Mouse (Mus musculus) adrenal gland (tissue): Measurements from ENCODE around the gene Tspan13.

ENCODE experiments used
- intact Hi-C: fragments of 180-260 bp; cut with DNase I; formaldehyde crosslinking; loops from one replicate; pipeline ENCODE4 v1.15.1; 2025
- long read RNA-seq, 2 experiments: library from polyadenylated mRNA; unstranded; transcript quantifications; one replicate each; pipeline ENCODE4 v2.0.0; 2020; ENCODE audit warnings: borderline replicate concordance in 1 of 2; ENCODE audit not compliant: insufficient replicate concordance in 1 of 2

Tspan13 gene
- long read RNA-seq, experiment 1, transcript Tspan13-201 (6 exons, 1,932 nt) = major isoform, 17 of 18 reads
- long read RNA-seq, experiment 1, partial matches to known transcripts = 0 of 18 reads
- long read RNA-seq, experiment 1, other reads (novel, unspliced or antisense) = 1 of 18 reads
- long read RNA-seq, experiment 2, transcript Tspan13-201 (6 exons, 1,932 nt) = major isoform, 29 of 32 reads
- long read RNA-seq, experiment 2, partial matches to known transcripts = 2 of 32 reads
- long read RNA-seq, experiment 2, other reads (novel, unspliced or antisense) = 1 of 32 reads

DNA sequence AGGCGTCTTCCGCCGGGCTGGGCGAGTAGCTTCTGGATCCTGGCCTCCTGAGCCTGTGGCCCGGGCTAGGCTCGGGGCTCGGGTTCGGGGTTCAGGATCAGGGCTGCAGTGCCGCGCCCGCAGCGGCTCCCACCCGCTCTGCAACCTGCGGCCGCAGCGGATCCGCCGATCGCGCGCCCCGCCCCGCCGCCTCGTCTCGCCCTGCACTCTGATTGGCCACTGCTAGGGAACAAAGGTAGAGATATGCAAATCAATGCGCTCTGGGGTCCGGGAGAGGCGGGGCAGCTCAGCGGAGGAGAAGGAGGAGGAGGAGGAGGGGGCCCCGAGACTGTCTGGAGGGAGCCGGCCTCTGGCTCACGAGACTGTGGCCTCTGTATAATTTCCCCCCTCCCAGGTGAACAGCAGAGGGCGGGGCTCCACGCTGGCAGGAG lies at the start of gene Tspan13:
Gene Tspan13 (minus strand): TSS at position 153 of the 431 bp plus-strand sequence.
- intact Hi-C loops = no loop called here

DNA sequence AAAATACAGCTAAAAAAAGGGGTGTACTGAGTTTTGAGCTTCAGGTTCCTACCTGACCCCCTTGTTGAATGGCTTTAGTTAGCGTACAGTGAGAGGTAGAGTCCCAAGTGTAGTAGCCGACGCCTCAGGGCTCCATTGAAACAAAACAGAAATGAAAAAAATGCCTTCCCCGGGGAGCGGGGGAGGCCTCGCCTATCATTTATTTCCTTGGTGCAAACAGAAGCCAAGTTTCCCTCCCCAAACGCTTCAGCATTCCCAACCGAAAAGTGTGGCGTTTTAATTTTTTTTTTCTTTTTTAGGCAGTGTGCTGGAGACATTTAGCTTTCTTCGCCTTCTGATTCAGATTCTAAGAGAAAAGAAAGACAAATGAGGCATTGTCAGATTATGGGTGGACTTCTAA lies 49.7 kb upstream of the Tspan13 start:
- intact Hi-C loops = no loop called here

GRCm38 (mm10) chr12:36089221-36089620 lies 46.9 kb upstream of the Tspan13 start:
- intact Hi-C loops = no loop called here

DNA sequence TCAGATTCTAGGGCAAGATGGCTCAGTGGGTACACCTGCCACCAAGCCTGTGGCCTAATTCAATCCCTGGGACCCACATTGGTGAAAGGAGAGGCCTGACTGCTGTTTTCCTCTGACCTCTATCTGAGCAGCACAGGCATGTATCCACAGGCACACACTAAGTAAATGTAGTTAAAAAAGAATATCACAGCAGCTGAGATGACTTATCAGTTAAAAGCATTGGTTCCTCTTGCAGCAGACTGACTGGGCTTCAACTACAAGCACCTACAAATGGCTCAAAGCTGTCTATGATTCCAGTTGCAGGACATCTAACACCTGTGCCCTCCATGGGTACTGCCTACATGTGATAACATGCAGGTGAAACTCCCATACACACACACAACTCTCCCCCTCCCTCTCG lies 46.5 kb upstream of the Tspan13 start:
- intact Hi-C loops = no loop called here

GRCm38 (mm10) chr12:36085380-36085779 lies 43.1 kb upstream of the Tspan13 start:
- intact Hi-C loops = no loop called here

DNA sequence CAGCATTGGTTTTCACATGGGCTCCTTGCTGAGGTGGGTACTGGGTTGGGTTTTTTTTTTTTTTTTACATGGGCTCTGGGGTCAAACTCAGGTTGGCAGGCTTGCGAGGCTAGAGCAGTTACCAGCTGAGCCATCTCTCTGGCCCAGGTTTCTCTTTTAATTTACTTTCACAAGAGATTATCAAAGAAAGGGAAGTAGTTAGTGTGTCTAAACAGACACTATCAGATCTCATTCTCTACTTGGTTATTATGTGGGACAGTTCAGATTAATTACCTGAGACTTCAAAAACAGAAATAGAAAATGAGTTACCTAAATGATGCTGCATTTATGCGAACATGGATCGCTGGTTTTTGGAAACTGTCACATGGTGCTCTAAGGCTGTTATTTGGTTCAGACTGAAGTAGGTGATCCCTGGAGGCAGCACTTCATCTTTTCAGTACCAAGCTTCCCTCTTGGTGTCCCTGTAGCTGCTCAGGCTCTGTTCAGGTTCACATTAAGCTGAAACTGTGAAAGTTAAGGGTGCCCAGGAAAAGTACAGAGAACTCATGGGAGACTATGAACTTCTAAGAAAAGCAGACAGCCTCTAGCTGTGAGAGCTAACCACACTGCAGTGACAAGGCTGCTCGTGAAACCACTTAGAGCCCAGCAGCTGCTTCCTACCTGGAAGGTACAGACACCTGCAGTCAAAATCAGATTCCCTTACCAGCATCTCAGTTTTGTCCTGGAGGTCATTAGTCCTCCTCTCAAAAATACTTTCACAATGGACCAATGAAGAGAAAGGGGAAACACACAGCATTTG lies 36.0 kb upstream of the Tspan13 start:
- intact Hi-C loops = no loop called here

DNA sequence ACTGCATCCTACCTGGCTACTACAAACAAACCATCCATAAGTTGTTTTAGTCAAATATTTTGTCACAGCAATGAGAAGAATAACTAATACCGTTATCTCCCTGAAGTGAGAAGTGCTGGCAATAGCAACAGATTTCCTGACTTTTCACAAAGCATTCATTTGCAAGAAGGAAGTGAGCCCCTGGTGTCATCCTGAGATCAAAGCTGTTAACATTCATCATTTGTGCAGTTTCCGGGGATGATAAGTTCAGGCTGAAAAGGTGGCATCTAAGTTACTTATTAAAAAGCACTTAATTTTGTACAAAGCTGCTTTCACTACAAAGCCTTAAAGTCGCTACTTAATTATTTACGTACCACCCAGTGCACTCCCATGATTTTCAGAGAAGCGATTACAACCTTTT lies 30.6 kb upstream of the Tspan13 start:
- intact Hi-C loops = no loop called here

DNA sequence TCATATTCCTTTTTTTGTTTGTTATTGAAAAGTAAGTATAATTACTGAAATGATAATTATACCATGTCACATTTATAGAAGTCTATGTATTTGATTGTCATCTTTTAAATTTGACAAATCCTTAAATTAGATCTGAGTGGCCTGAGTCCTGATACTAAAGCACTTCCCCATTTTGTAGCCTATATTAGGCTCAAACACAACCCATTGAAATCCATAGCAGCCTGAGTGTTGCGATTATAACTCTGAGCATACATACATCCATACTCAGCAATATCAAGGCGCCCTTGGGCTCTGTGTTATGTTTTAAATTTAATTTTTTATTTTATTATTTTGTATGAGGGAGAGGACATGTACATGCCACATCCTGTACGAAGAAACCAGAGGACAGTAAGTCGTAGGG lies 27.9 kb upstream of the Tspan13 start:
- intact Hi-C loops = no loop called here

DNA sequence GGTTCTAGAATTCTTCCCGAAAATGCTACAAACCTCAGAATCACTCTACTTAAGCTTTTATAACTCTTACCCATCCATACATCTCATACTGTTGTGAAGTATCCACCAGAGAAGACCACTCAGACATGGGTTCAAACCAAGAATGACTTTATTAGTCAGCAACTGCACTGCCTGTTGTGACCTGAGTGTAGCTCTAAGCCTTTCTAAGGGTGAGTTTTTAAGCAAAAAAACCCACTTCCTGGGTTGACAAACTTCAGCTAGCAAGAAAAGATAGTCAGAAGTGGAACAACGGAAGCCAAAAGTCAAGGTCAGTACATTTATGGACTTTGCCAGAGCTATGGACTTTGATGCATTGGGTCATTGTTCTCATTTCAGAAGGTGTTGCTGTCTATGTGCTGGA lies 25.2 kb upstream of the Tspan13 start:
- intact Hi-C loops = no loop called here

- intact Hi-C loops = no loop called here
These were observed 23.6 kb upstream of the Tspan13 start for GRCm38 (mm10) chr12:36065911-36066310.

GRCm38 (mm10) chr12:36057699-36058098 lies 15.4 kb upstream of the Tspan13 start:
- intact Hi-C loops = no loop called here

DNA sequence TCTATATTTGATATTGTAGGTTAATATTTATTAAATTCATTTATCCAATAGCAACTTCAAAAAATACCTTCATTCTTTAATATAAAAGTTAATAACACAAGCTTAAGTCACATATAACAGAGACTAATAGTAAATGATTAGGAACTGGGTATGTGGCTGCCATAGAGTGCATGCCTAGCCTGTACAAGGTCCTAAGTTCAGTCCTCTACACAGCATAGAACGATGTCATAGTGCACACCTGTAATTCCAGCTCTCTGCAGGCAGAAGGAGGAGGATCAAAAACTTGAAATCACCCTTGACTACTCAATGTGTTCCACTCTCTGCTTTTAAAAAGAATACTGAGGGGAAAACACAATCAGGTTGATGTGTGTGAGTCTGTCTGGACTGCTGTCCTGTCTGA lies 8.0 kb upstream of the Tspan13 start:
- intact Hi-C loops = no loop called here

DNA sequence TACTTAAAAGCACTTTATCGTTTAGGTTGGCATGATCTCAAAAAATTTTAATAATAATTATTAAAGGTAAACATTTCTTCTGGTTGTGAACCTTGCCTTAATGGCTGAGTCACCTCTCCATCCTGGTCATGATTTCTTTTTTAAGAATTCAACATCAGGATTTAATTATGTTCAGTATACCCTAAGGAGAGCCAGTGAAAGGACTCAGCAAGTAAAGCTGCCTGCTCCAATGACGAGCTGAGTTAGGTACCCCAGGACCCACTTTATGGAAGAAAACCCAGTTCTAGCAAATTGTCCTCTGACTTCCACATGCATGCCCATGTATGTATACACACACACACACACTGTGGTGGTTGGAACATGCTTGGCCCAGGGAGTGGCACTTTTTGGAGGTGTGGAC lies 5.3 kb upstream of the Tspan13 start:
- intact Hi-C loops = no loop called here

DNA sequence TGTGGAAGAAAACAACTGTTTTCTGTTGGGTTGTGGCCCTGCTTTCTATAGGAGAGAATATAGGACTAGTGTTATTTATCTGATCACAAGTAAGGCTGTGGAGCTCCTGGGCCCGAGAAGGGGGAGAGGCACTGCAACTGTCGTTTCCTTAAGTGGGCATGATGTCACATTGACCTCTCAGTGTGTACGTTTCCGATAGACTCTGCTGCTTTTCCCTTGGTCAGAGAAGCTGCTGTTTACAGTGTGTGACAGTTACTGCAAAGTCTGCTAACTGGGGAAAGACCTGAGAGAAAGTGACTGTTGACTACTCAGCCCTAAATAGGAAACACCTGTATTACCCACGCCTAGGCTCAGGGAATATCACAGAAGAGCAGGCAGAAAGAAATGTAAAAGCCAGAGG lies 3.9 kb upstream of the Tspan13 start:
- intact Hi-C loops = no loop called here

GRCm38 (mm10) chr12:36044691-36045090 lies 2.4 kb upstream of the Tspan13 start:
- intact Hi-C loops = no loop called here

DNA sequence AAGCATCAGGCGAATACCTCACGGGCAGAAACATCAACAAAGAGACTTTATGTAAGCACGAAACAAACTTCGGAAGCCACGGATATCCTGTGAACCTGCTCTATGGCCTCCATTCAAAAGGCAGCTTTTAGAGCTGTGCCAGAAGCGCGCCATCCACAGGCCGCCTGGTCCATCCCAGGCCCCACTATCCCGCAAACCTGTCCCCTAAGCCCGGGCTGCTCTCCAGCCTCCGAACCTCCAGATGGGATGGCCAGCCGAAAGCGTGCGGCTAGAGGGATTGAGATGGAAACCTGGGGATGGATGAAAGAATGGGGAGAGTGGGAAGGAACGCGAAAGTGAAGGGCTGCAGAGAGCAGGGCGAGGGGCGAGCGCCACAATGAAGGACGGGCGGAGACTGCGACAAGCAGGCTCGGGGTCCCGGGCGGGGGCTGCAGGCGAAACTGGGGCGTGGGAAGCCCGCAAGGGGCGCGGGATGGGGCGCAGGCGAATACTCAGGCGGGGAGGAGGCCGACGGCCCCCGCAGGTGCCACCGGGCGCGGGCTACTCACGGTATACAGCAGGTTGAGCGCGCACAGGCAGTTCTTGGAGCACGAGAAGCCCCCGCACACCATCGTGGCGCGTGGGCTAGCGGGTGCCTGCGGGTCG lies 475 bp downstream of the Tspan13 start:
- intact Hi-C loops = no loop called here

DNA sequence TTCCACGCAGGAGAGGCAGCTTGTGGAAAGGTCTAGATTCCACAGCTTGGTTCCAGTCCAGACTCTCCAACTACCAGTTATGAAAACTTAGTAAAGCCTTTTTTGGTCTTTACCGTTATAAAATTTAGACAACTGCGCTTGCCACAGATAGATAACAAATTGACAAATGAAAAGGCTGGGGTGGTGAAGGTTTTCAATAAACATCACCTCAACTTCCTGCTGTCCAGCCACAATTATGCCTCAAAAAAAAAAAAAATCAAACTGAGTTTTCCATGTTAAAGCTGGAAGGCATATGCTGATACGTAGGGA lies 1.1 kb downstream of the Tspan13 start:
- intact Hi-C loops = no loop called here

- intact Hi-C loops = no loop called here
These were observed 1.6 kb downstream of the Tspan13 start for GRCm38 (mm10) chr12:36040571-36041280.

DNA sequence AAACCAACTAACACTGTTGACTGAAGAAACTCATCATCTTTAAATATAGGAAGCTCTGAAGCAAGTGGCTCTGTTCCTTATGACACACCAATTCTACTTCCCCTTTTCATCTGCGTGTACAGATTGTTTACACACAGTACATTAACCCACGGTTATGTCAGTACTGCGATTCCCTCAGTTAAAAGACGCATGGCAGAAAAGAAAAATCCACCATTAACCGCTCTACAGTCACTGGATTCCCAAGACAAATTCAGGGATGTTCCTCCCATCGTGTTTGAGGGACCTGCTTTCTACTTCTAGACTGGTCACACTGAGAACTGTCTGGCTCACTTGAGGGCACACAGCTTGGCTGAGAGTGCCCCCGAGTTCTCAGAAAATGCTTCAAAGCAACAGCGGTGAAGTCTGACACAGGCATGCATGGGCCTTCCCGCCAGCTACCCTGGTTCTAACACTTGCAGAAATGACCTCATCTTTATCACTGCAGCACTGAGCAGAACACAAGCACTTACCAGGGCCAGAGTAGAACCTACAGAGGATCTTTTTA lies 2.7 kb downstream of the Tspan13 start:
- intact Hi-C loops = no loop called here

DNA sequence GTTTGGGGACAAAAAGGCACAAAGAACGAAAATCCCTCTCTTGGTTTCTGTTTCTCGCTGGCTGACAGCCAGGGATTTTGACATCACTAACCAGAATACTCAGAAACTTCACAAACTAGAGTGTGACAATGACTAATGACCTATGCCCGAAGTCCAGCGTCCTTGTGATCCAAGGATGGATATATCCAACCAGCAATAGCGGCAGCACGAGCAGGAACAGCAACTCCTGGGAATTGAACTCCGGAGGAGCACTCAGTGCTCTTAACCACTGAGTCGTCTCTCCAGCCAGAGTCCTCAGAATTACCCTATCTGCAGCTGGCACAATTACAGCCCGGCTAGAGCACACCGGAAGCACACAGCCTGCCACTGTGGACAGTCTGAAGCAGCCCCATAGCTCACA lies 5.5 kb downstream of the Tspan13 start:
- intact Hi-C loops = no loop called here

GRCm38 (mm10) chr12:36036121-36036520 lies 6.2 kb downstream of the Tspan13 start:
- intact Hi-C loops = no loop called here

GRCm38 (mm10) chr12:36035501-36035900 lies 6.8 kb downstream of the Tspan13 start:
- intact Hi-C loops = no loop called here
